Mouse (Mus musculus): Measurements from ENCODE around the gene 0610009B22Rik. TPM values are rescaled to one million over a fixed set of nuclear protein-coding genes. Genes with fewer than 3 reads are reported as not detected.

0610009B22Rik gene
- polyA plus RNA-seq, 1 experiment from 2014 or later, result 104 TPM

Other genes starting within 250 kb of the 0610009B22Rik start
- 17.6 and 18.9 TPM in 2 replicates for gene Phykpl, start 104.1 kb downstream of the 0610009B22Rik start, polyA plus RNA-seq (2015; fragmentation: Nextera tagmentation; extraction: Ambion mirVana)
- gene Hnrnpab, start 82.0 kb downstream of the 0610009B22Rik start, polyA plus RNA-seq (2015; fragmentation: Nextera tagmentation; extraction: Ambion mirVana), result 317 and 349 TPM in 2 replicates
- 111 and 116 TPM in 2 replicates for gene Nhp2, start 69.1 kb downstream of the 0610009B22Rik start, polyA plus RNA-seq (2015; fragmentation: Nextera tagmentation; extraction: Ambion mirVana)
- gene Rmnd5b, start 53.0 kb downstream of the 0610009B22Rik start, polyA plus RNA-seq (2015; fragmentation: Nextera tagmentation; extraction: Ambion mirVana), result 41.1 and 41.8 TPM in 2 replicates
- gene N4bp3, start 38.0 kb downstream of the 0610009B22Rik start, polyA plus RNA-seq (2015; fragmentation: Nextera tagmentation; extraction: Ambion mirVana), result 43.4 and 43.5 TPM in 2 replicates
- gene D930048N14Rik, start 37.9 kb downstream of the 0610009B22Rik start, polyA plus RNA-seq (2015; fragmentation: Nextera tagmentation; extraction: Ambion mirVana), result 4.0 and 4.5 TPM in 2 replicates
- 12.4 and 13.1 TPM in 2 replicates for gene Sec24a, start 74.8 kb upstream of the 0610009B22Rik start, polyA plus RNA-seq (2015; fragmentation: Nextera tagmentation; extraction: Ambion mirVana)
- 110 TPM in 2 replicates for gene Sar1b, start 74.8 kb upstream of the 0610009B22Rik start, polyA plus RNA-seq (2015; fragmentation: Nextera tagmentation; extraction: Ambion mirVana)
- gene Jade2, start 168.8 kb upstream of the 0610009B22Rik start, polyA plus RNA-seq (2015; fragmentation: Nextera tagmentation; extraction: Ambion mirVana), result 2.8 and 2.9 TPM in 2 replicates

Data from lung, embryonic 16.5 days (tissue).